Mouse (Mus musculus) midbrain, embryonic 14.5 days (tissue): ENCODE data around the gene Mmp24. TPM values are rescaled to one million over a fixed set of nuclear protein-coding genes. Genes with fewer than 3 reads are reported as not detected.

Experiments used
- ATAC-seq: fragments of 200-750 bp; cut with Nextera tagmentation; 2 replicates; pipeline ENCODE4 v1.8.0; 2017; ENCODE audit warnings: moderate number of reproducible peaks, moderate library complexity; ENCODE audit not compliant: low FRiP score, low TSS enrichment
- DNase-seq: peaks from one replicate; pipeline ENCODE4 v3.0.0-alpha.2; 2015
- H3K27ac ChIP-seq: fragments of 300-500 bp; sonication (generic); replicated peaks from 2 replicates; pipeline ENCODE4 v1.5.1; 2014; ENCODE audit warnings: mild to moderate bottlenecking, low read depth, low read length, moderate library complexity
- H3K27me3 ChIP-seq: fragments of 300-500 bp; sonication (generic); 2 replicates; pipeline ENCODE4 v1.6.1; 2014; ENCODE audit warnings: low read length, control low read depth, mixed read lengths; ENCODE audit not compliant: control insufficient read depth, insufficient read depth
- H3K36me3 ChIP-seq: fragments of 300-500 bp; sonication (generic); 2 replicates; pipeline ENCODE4 v1.6.1; 2014; ENCODE audit warnings: low read length, control low read depth; ENCODE audit not compliant: control insufficient read depth, insufficient read depth
- H3K4me1 ChIP-seq: fragments of 300-500 bp; sonication (generic); 2 replicates; pipeline ENCODE4 v1.6.1; 2014; ENCODE audit warnings: mild to moderate bottlenecking, antibody characterized with exemption, low read length, control low read depth; ENCODE audit not compliant: control insufficient read depth, insufficient read depth
- H3K4me2 ChIP-seq: fragments of 300-500 bp; sonication (generic); 2 replicates; pipeline ENCODE4 v1.6.1; 2014; ENCODE audit warnings: mild to moderate bottlenecking, low read length, moderate library complexity
- H3K4me3 ChIP-seq: fragments of 300-500 bp; sonication (generic); replicated peaks from 2 replicates; pipeline ENCODE4 v1.5.1; 2014; ENCODE audit warnings: low read depth, low read length
- H3K9ac ChIP-seq: fragments of 300-500 bp; sonication (generic); replicated peaks from 2 replicates; pipeline ENCODE4 v1.6.1; 2014; ENCODE audit warnings: mild to moderate bottlenecking, low read length, moderate library complexity
- H3K9me3 ChIP-seq: fragments of 300-500 bp; sonication (generic); 2 replicates; pipeline ENCODE4 v1.6.1; 2016; ENCODE audit warnings: low read length, control low read depth, mixed read lengths; ENCODE audit not compliant: control insufficient read depth
- WGBS: fragments of 180-500 bp; shearing (Covaris S2); extraction: QIAGEN DNeasy Blood & Tissue Kit; methylation state at CpG from one replicate; pipeline ENCODE4 v1.1.7; 2014; 5-methylcytosine and 5-hydroxymethylcytosine counted together
- polyA plus RNA-seq: library from polyadenylated mRNA; unstranded; fragments of >200 nt; fragmentation: Nextera tagmentation; extraction: Ambion mirVana; gene quantifications from 2 replicates; pipeline ENCODE4 v1.2.1, GENCODE M21; 2014

Mmp24 gene
- polyA plus RNA-seq, 1 experiment from 2014 or later, result 17.7 TPM

GRCm38 (mm10) chr2:155779066-155779465, 3.9 kb downstream of the Mmp24 start:
- Histone ChIP-seq H3K36me3 (no peaks in the 10 kb centered on the region), H3K4me1 (peaks cover 24% of the 10 kb centered on the region), H3K9me3 (no peaks in the 10 kb centered on the region), H3K27me3 (0 out of 2 replicates have a peak, but pooled peaks cover 2% of the 10 kb centered on the region), H3K27ac (no peak overlapping the region), H3K4me3 (no peak overlapping the region), H3K9ac (no peak overlapping the region), H3K4me2 (no peak overlapping the region)
- DNase-seq, result peak; percentile 39
- no peak for ATAC-seq
- 61% methylated on average over 7 of the region's 7 CpGs for WGBS

- H3K36me3 ChIP-seq, result no peaks in the 10 kb centered on the region
- DNase-seq (no peak), ATAC-seq (no peak)
- WGBS, result 87% methylated on average over 3 of the region's 3 CpGs
- no peak overlapping the region for H3K4me3 ChIP-seq
- no peak overlapping the region for H3K27ac ChIP-seq
- no peak overlapping the region for H3K4me2 ChIP-seq
- 0 out of 2 replicates have a peak, but pooled peaks cover 2% of the 10 kb centered on the region for H3K27me3 ChIP-seq
- H3K4me1 ChIP-seq, result peaks cover 24% of the 10 kb centered on the region
- H3K9ac ChIP-seq, result no peak overlapping the region
- H3K9me3 ChIP-seq, result no peaks in the 10 kb centered on the region
These were observed 4.4 kb downstream of the Mmp24 start for GRCm38 (mm10) chr2:155779506-155779905.

- Histone ChIP-seq H3K9me3 (no peaks in the 10 kb centered on the region), H3K9ac (no peak overlapping the region), H3K36me3 (no peaks in the 10 kb centered on the region), H3K27ac (no peak overlapping the region), H3K4me3 (no peak overlapping the region), H3K4me1 (no peaks in the 10 kb centered on the region), H3K4me2 (no peak overlapping the region), H3K27me3 (no peaks in the 10 kb centered on the region)
- DNase-seq, result no peak
- 84% methylated on average over 6 of the region's 6 CpGs for WGBS
- no peak for ATAC-seq
These were observed 9.4 kb downstream of the Mmp24 start for GRCm38 (mm10) chr2:155784534-155784933.

GRCm38 (mm10) chr2:155786905-155787304, 11.8 kb downstream of the Mmp24 start:
- Histone ChIP-seq H3K4me1 (no peaks in the 10 kb centered on the region), H3K36me3 (no peaks in the 10 kb centered on the region), H3K4me3 (no peak overlapping the region), H3K9me3 (no peaks in the 10 kb centered on the region), H3K9ac (no peak overlapping the region), H3K4me2 (no peak overlapping the region), H3K27me3 (no peaks in the 10 kb centered on the region), H3K27ac (no peak overlapping the region)
- 77% methylated on average over 5 of the region's 5 CpGs for WGBS
- ATAC-seq, result no peak
- DNase-seq, result no peak

GRCm38 (mm10) chr2:155787949-155788931, 13.1 kb downstream of the Mmp24 start:
- Histone ChIP-seq H3K4me1 (no peaks in the 10 kb centered on the region), H3K9me3 (no peaks in the 10 kb centered on the region), H3K4me2 (no peak overlapping the region), H3K36me3 (0 out of 2 replicates have a peak, but pooled peaks cover 5% of the 10 kb centered on the region), H3K27me3 (no peaks in the 10 kb centered on the region), H3K9ac (no peak overlapping the region), H3K27ac (no peak overlapping the region), H3K4me3 (no peak overlapping the region)
- 82% methylated on average over 18 of the region's 18 CpGs for WGBS
- no peak for DNase-seq
- no peak for ATAC-seq

GRCm38 (mm10) chr2:155792899-155793298, 17.8 kb downstream of the Mmp24 start:
- no peak overlapping the region for H3K4me2 ChIP-seq
- H3K27ac ChIP-seq, result no peak overlapping the region
- H3K9me3 ChIP-seq, result no peaks in the 10 kb centered on the region
- DNase-seq, result no peak
- no peak overlapping the region for H3K4me3 ChIP-seq
- WGBS, result 31% methylated on average over 12 of the region's 12 CpGs
- no peak overlapping the region for H3K9ac ChIP-seq
- H3K36me3 ChIP-seq, result peaks cover 27% of the 10 kb centered on the region
- no peaks in the 10 kb centered on the region for H3K27me3 ChIP-seq
- no peaks in the 10 kb centered on the region for H3K4me1 ChIP-seq
- ATAC-seq, result no peak

GRCm38 (mm10) chr2:155794674-155795445, 19.7 kb downstream of the Mmp24 start:
- Histone ChIP-seq H3K27me3 (no peaks in the 10 kb centered on the region), H3K27ac (no peak overlapping the region), H3K4me3 (no peak overlapping the region), H3K36me3 (peaks cover 42% of the 10 kb centered on the region), H3K9me3 (no peaks in the 10 kb centered on the region), H3K9ac (no peak overlapping the region), H3K4me2 (no peak overlapping the region), H3K4me1 (no peaks in the 10 kb centered on the region)
- DNase-seq, result no peak
- no peak for ATAC-seq
- WGBS, result 88% methylated on average over 12 of the region's 12 CpGs

GRCm38 (mm10) chr2:155798613-155799012, 23.5 kb downstream of the Mmp24 start:
- WGBS, result 47% methylated on average over 3 of the region's 3 CpGs
- Histone ChIP-seq H3K27me3 (no peaks in the 10 kb centered on the region), H3K36me3 (peaks cover 57% of the 10 kb centered on the region), H3K4me1 (no peaks in the 10 kb centered on the region), H3K4me2 (no peak overlapping the region), H3K9ac (no peak overlapping the region), H3K4me3 (no peak overlapping the region), H3K27ac (no peak overlapping the region), H3K9me3 (no peaks in the 10 kb centered on the region)
- DNase-seq (no peak), ATAC-seq (no peak)
